Mouse (Mus musculus) heart, postnatal 10 days (tissue): ENCODE measurements around the gene Sapcd2. TPM values are rescaled to one million over a fixed set of nuclear protein-coding genes. Genes with fewer than 3 reads are reported as not detected.
A peak's percentile ranks its signal among the peaks of the same experiment; 100 is the strongest.
"Not testable (repeated sequence)": the region's sequence is repeated elsewhere in the genome, so short reads cannot be mapped to it uniquely, and the experiment has no call there.

Experiments used
- DNase-seq, 2 experiments: peaks; one replicate each; pipeline ENCODE4 v3.0.0; 2021
- intact Hi-C: fragments of 180-260 bp; cut with DNase I; formaldehyde crosslinking; loops from one replicate; pipeline ENCODE4 v1.15.1; 2025
- total RNA-seq, 2 experiments: library from RNA; stranded (reverse); gene quantifications; 2 replicates each; pipeline ENCODE4 v1.2.3; 2021

Sapcd2 gene
- total RNA-seq, 2 experiments from 2014 or later, result 2.8 to 4.7 TPM

DNA sequence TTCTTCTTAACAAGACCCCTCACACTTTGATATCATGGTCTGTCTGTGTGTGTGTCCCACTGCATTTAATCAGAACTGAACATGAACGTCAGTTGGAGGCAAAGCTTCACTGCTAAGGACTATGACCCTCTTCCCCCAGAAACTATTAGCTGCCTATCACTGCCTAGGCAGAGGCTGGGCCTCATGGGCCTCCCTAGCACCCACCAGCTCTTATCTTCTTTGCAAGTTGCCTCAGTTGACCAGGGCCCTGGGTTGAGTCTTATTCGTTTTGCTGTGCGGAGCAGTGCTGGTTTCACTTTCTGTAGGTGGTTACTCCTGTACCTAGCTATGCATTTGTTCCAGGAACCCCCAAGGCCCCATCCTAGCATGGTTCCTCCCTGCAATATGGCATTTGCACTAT, 2.1 kb upstream of the Sapcd2 start:
- DNase-seq, result no peak
- intact Hi-C loops, result loop anchor here (5.0 kb wide), 1 partner anchor 32 kb away; no protein-coding TSS in a partner anchor

- no peak for DNase-seq
- intact Hi-C loops, result no loop called here
These were observed 697 bp downstream of the Sapcd2 start for GRCm38 (mm10) chr2:25372644-25373391.

GRCm38 (mm10) chr2:25373431-25373830, 1.3 kb downstream of the Sapcd2 start:
- no peak for DNase-seq
- intact Hi-C loops, result no loop called here

DNA sequence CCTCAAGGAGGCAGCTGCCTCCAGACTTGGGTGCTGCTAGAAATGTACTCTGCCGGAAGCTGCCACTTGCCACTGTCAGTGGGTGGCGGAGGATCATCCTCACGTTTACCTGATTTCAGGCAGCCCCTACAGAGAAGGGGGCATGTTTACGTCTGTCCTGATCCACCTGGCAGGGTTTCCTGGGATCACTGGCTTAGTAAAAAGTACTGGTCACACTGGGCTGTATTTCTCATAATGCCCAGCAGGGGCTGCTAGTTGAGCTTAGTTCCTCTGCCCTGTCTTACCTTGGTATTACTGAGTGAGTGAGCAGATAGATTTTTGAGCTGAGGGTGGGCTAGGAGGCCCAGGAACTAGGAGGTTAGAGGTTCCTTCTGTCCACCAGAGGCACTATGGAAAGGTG, 4.5 kb downstream of the Sapcd2 start:
- DNase-seq, result peak; percentile 62 to 77
- intact Hi-C loops, result loop anchor here (2.0 to 5.0 kb wide), 3 partner anchors 24 to 50 kb away; no protein-coding TSS in a partner anchor

DNA sequence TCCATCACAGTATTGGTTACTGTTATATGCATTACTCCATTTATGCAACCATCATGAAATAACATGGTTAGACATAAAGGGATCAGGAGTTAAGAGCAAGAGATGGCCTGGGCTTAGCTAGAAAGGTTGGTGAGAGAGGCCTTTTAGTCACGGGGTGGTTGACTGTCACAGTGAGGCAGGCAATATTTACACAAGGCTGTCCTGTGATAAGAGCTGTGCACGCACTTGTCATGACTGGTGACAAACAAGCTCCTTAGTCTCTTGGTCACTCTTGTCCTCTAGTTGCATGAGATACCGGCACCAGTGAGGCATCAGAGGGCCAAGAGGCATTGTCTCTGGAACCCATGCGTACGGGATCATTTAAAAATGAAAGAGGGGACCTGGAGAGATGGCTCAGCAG, 12.4 kb downstream of the Sapcd2 start:
- no peak for DNase-seq
- intact Hi-C loops, result no loop called here

- intact Hi-C loops, result no loop called here
- peak; percentile 34 to 37 for DNase-seq
These were observed 19.1 kb downstream of the Sapcd2 start for GRCm38 (mm10) chr2:25391266-25391665.

DNA sequence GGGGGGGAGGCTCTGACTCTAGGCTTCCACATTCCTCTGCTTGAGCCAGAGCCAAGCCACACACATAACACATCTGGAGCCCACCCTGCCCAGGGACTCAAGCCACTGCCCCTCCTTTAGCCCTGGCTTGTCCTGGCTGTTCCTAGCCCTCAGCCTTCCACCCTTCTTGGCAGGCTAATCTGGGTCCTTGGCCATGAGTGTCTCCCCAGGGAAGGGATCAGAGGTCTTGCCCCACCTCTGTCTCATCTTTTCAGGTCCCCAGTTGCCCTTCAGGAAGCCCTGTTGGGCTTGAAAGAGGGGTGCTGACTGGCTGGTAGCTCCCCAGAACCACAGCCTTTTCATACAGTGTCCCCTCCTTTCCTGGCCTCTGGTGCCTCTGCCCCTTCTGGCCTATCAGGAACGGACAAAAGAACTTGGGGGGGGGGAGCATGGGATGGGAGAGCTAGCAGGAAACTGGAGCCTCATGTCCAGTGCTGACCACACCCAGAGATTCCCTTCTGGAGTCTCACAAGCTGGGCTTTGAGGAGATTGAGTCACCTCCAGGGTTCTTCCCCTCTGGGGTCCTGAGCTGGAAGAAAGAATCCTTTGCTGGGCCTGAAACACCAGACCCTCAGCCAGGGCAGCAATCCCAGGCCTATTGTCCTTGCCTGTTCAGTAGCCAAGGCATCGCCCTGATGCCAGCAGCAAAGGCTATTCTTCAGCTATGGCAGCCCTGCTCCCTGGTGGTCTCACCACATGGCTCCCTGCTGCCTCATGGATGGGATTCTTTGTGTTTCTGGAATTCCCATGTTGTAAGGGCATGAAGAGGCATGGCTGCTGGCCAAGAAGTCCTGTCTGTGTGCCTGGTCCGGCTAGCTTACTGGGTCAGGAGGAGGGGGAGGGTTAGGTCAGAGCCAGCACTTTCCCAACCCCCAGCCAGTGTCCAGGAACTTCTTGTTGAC, 22.4 kb downstream of the Sapcd2 start:
- DNase-seq, result peak; percentile 64 to 72
- intact Hi-C loops, result no loop called here

DNA sequence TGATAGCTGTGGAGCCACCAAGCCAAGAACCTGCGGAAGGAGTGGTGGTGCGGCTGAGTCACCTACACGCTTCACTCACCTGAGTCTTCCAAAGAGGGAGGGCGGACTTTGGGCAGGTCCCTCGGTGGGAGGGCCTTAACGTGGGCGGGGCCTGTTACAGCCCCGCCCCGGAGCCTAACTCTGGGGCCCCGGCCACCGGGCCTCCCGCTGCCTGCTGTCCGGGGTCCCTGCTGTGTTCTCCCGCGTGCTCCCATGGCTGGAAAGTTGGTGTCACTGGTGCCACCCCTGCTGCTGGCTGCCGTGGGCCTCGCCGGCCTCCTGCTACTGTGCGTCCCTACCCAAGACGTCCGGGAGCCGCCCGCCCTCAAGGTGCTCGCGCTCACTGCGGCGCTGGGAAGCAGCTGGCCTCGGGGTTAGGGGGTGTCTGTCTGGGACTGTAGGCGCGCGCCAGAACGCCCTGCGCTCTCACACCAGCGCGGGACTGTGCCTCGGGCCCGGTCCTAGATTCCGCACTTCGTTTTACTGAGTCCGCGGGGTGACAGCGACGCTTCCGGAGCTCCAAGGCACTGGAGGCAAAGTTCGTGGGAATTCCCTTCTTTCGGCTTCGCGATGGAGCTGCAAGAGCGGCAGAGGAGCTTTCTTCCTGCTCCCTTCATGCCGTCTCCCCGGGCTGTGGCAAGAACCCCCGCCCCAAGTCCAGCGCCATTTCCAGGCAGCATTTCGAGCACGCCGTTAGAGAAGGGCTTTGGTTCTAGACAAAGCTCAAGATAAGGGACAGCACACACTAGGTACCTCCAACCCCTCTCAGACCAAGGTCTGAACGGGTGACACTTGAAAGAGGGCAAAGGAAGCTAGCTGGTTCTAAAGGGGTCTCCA, 23.8 kb downstream of the Sapcd2 start, which contains the start of gene Entpd2:
TSS of gene Entpd2 (plus strand) at position 154 of the 876 bp plus-strand sequence.
- intact Hi-C loops, result no loop called here
- peak; percentile 48 to 64 for DNase-seq

- intact Hi-C loops, result no loop called here
- DNase-seq, result peak; percentile 47 to 48
These were observed 24.5 kb downstream of the Sapcd2 start for GRCm38 (mm10) chr2:25396597-25396983.

DNA sequence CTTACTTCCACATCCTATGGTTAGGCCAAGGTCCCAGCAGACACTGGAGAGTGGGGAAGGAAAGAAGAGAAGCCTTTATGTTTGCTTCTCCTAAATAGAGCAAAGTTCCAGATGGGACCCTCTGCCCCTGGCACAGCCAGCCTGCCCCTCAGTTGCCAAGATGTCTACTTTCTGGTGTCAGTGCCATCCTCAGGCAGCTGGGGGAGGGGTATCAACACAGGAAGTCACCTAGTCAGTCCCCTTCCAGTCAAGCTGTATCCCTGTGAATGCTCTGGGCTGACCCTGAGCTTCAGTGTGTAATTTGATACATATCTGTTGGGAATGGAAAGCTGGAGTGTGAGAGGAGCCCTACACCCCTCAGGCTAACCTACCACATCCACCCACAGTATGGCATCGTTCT, 24.9 kb downstream of the Sapcd2 start:
- no peak for DNase-seq
- intact Hi-C loops, result no loop called here

GRCm38 (mm10) chr2:25398065-25398464, 25.9 kb downstream of the Sapcd2 start:
- DNase-seq, result no peak
- intact Hi-C loops, result no loop called here

GRCm38 (mm10) chr2:25399051-25399450, 26.9 kb downstream of the Sapcd2 start, which contains the start of gene Npdc1:
Npdc1 (plus strand) TSS chr2:25399351.
- DNase-seq, result no peak
- intact Hi-C loops, result no loop called here

DNA sequence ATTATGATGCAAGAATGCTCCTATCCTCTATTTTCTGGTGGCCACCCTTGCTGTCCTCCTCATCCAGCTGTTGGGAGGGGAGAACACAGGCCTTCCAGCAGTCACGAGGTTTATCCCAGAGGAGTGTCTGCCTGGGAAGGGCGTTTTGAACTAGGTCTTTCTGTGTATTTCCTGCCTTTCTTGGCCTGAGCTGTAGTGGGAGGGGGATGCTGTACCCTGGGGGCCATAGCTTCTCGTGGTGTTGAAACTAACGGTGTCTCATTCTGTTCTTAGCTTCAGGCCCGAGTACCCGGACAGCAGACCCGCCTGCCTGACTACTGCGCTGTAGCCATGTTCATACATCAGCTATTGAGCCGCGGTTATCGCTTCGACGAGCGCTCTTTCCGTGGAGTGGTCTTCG, 28.2 kb downstream of the Sapcd2 start:
- DNase-seq, result peak; percentile 71 to 74
- intact Hi-C loops, result loop anchor here (2.0 to 5.0 kb wide), 2 partner anchors 23 to 33 kb away; partner anchors contain the start of gene Uap1l1

DNA sequence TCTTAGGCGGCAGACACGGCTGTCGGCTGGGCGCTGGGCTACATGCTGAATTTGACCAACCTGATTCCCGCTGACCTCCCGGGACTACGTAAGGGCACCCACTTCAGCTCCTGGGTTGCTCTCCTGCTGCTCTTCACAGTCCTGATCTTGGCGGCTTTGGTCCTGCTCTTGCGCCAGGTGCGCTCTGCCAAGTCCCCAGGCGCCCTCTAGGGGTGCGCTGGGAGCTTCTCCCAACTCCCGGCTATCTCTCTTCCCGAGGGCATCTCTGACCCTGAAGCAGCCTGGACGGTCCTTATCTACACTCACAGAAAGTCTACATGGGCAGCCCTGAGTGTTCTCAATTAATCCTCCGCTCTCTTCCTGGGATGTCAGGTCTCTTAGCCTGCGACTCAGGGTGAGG, 28.6 kb downstream of the Sapcd2 start:
- intact Hi-C loops, result loop anchor here (2.0 to 5.0 kb wide), 2 partner anchors 24 to 33 kb away; partner anchors contain the start of gene Uap1l1
- peak; percentile 63 to 78 for DNase-seq

DNA sequence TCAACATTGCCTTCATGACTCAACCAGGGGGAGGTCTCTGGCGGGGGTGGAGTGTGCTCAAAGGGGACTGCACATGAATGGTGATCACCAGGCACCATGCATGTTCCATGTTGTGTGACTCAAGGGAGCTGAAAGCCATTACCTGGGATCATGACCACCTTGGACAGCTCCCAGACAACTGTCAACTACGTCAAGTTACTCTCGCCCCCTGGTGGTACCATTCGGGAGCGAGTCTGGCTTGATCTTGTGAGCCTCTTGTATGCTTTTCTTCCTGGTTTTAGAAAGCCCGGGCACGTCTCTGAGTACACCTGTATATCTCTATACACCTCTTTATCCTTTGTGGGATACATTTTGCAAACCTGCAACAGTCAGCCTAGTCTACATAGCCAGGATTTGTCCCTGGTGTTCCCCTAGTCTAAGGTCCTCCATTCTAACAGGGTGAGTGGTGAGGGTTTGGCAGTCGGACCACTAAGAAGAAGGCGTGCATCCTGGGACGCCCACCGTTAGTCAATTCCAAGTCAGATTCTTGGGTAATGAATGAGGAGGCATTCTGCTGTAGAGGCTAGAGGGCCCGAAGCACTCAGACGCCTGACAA, 30.4 kb downstream of the Sapcd2 start:
- intact Hi-C loops, result loop anchor here (5.0 kb wide), 1 partner anchor 35 kb away; the partner anchor contains the start of gene Uap1l1
- DNase-seq, result peak; percentile 75 to 89

DNA sequence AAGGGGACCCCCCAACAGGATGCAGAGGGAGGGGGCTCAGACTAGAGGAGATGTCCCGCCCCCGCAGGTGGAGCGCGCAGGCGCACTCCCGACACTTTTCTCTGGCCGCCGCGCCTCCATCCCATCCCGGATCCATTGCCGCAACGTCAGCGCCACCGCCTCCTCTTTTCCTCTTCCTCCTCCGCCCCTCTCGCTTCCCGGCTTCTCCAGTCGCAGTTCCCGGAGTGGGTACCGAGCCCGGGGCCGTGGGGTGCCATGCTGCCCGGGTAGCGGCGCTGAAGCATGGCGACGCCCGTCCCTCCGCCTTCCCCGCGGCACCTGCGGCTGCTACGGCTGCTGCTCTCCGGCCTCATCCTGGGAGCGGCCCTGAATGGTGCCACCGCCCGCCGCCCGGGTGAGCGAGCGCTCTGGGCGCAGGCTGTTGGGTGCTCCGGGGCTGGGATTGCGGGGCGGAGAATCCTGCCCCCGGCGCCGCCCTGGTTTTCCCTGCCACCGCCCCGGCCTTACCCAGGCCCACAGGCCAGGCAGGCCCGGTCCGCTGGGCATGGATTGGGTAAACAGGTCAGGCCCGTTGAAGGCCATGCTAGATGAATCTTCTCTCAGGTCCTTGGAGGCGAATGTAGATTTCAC, 31.0 kb downstream of the Sapcd2 start:
- intact Hi-C loops, result loop anchor here (5.0 kb wide), 1 partner anchor 36 kb away; the partner anchor contains the start of gene Uap1l1
- peak; percentile 73 to 76 for DNase-seq

DNA sequence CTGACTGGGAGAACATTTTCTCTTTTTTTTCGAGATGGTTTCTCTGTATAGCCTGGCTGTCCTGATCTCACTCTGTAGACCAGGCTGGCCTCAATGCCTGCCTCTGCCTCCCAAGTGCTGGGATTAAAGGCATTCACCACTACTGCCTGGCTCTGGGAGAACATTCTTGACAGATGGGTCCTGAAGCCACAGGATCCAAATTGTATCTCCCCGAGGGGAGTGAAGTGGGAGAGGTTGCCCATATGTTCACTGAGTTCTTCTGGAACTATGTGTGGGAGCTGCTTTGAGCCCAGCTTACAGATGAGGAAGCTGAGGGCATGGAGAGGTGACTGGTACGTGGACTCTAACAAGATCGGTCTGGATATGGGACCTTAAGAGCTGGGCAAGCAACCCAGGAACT, 31.9 kb downstream of the Sapcd2 start:
- no peak for DNase-seq
- intact Hi-C loops, result loop anchor here (5.0 kb wide), 1 partner anchor 37 kb away; the partner anchor contains the start of gene Uap1l1

GRCm38 (mm10) chr2:25408908-25409307, 36.8 kb downstream of the Sapcd2 start:
- intact Hi-C loops, result no loop called here
- no peak for DNase-seq

DNA sequence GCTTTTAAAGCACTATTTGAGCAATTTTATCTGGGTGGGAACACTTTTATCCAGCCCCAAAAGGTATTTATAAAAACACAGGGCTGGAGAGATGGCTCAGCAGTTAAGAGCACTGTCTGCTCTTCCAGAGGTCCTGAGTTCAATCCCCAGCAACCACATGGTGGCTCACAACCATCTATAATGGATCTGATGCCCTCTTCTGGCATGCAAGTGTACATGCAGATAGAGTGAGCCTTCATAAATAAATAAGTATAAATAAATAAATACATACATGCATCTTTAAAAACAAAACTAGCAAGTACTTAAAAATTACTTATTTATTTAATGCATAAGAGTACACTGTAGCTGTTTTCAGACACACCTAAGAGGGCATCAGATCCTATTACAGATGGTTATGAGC, 41.3 kb downstream of the Sapcd2 start:
- DNase-seq, result not testable (repeated sequence)
- intact Hi-C loops, result loop anchor here (5.0 kb wide), 1 partner anchor 36 kb away; no protein-coding TSS in a partner anchor
